Mouse (Mus musculus): ENCODE results near the gene Parp8. TPM values are rescaled to one million over a fixed set of nuclear protein-coding genes. Genes with fewer than 3 reads are reported as not detected.

Parp8 gene
- total RNA-seq (2021) = 10 to 100 TPM in 1 of 2 experiments, 1 to 10 TPM in 1; 8.4 to 11.8 TPM

DNA sequence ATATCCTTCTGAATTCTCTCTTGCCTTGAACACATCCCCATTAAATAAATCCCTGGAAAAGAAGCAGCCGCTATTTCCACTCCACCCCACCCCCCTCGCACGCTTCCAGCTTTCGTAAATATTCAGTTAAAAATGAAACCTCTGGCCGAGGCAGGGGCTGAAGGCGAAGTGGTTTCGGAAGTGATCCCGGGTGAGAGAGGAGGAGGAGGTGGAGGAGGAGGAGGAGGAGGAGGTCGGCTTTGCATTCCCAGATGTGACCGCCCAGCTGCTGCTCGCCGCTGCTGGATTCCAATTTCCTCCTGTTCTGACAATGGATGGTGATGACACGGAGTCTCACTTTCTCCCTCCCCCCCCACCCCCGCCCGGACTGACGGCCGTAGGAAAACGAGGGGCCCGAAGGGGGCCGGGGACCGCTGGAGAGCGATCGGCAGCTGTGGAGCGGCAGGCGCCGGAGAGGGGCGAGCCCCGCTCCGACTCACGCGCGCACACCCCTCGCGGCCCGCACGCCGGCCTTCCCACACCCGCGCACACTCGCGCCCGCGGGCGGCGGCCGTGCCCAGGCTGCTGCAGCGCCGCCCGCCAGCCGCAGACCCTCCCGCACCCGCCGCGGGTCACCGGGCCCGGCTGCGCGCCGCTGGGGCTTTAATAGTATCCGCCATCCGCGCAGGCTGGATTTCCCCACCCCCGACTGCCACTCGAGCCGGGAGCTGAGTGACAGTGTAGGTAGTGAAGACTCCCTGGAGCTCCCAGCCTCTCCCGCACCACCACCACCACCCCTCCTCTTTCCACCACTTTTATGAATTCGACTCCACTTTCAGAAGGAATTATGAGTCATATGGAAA lies at the start of gene Parp8:
Gene Parp8 (minus strand): TSS at position 312 of the 842 bp plus-strand sequence.
- intact Hi-C loops (cut with DNase I) = loop anchor here (2.0 kb wide), 1 partner anchor 87 kb away; no protein-coding TSS in a partner anchor
- peak; percentile 62 to 67 for DNase-seq

DNA sequence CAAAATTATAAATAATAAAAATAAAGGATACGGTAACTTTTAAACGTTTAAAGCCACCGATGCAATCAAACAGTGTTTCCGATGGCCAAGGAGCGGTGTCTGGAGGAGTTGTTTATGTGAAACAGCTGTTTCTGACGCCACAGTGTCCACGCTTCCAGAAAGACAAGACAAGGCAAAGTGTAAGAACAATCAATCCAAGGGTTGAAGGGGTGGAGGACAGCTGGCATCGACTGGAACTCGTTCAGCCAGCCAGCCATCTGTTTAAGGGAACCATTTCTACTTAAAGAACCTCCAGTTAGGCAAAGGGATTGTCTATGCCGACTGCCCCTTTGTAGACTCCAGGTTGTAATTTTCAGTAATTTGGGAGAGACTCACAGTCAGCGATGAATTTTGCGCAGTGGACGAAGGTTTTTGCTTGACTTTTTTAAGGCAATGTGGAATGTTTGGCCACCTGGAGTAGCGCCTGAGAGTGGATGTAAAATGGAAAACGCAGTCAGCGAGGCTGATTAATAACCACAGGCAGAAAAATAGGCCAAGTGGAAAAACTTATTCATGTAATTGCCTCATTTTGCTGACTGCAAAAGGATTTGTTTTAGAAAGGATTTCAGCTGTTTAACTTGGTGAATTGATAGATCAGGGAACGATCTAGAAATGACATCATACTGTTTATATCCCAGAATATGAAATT lies 37.4 kb upstream of the Parp8 start:
- intact Hi-C loops (cut with DNase I) = no loop called here
- peak; percentile 2 to 11 for DNase-seq

DNA sequence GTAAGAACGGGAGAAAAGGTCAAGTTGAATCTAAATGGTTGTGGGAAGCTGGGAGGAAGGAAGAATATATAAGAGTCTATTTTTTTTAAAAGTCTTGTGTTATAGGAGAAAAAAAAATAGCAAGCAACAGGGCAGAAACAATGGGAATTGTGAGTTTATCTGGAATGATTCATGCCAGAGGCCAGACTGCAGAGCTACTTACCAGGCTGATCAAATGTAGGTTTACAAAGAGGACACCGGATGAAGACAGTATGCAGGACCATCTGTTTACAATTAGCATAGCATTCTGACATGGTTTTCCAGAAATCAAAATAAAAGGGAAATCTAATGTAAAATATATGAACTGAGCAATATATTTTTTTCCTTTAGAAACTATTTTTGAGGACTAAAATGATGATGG lies 31.1 kb upstream of the Parp8 start:
- intact Hi-C loops (cut with DNase I) = no loop called here
- no peak for DNase-seq

DNA sequence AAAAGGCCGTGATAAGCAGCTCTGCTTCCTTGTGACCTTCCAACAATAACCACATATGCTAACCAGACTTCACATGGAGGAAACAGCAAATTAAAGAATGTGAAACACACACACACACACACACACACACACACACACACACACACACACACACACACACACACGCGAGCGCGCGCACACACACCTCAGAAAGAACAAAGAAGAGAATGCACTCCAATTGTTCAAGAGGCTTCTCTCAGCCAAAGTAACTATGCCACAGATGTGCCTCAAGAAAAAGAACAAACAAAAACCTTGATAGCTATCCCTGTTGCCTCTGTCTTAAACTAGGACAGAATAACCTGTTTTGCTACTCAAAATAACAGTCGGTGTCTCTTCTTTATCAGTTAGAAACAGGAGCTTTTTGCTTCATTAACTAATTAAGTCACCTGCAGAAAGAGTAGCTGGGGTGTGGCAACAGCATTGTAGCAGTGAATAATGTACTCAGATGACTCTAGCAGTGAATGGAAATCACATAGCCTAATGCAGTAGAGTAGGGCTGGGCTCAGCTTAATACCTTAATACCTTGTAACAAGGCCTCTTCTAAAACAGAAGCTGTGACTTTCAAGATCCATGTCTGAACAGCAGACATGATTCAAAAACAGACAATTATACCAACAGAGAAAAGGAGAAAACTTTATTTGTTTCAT lies 29.6 kb upstream of the Parp8 start:
- intact Hi-C loops (cut with DNase I) = no loop called here
- DNase-seq = no peak

DNA sequence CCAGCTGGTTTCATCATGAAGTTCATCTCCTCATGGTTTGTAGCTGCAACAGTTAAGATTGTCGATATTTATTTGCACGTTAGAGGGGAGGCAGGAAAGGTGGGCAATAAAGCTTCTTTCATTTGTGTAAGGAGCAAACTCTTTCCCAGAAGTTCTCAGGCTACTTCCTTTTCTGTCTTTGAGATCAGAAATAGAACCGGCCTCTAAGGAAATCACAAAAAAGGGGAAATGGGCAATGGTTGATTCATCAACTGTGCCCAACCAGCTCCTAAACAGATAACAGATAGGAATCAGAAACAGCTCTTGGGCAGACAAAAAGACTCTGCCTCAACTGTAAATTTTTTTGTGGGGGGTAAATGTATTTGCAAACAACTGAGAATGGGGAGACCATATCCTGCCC lies 27.4 kb upstream of the Parp8 start:
- no peak for DNase-seq
- intact Hi-C loops (cut with DNase I) = no loop called here

DNA sequence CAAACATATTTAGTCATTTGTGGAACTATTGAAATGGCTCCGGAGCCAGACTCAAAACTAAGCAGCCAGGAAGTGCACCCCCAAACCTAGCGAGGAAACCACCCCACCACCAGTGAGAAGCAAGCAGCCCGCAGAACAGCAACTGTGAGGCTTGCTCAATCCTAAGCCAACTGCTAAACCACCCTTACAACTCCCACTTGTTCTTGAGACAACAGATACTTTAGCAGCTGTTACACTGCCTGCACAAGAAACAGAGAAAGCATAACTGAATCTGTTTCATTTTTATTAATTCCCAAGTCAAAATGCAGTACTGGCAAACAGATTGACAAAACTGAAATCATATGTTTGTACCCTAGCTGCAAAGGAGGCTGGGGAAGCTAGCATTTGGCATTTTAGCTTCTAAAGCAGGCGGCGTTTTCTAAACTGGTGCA lies 23.2 kb upstream of the Parp8 start:
- no peak for DNase-seq
- intact Hi-C loops (cut with DNase I) = no loop called here

DNA sequence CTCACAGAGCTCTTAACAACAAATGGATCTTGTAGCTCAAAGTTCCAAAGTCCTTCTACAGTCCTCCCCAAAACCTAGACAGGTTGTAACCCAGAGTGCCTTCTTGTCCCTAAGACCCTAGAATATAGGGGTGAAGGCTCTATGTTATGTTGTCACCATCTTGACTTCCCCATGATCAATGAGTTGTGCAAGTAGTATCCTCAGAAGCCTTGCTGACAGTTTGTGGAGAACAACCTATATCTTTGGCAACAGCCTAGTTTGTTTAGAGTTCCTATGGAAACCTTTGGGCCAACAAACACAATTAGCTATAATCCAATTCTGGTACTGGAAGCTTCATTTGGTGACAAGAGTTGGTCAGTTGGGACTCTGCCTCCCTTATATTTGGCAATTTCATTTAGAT lies 18.2 kb upstream of the Parp8 start:
- intact Hi-C loops (cut with DNase I) = no loop called here

DNA sequence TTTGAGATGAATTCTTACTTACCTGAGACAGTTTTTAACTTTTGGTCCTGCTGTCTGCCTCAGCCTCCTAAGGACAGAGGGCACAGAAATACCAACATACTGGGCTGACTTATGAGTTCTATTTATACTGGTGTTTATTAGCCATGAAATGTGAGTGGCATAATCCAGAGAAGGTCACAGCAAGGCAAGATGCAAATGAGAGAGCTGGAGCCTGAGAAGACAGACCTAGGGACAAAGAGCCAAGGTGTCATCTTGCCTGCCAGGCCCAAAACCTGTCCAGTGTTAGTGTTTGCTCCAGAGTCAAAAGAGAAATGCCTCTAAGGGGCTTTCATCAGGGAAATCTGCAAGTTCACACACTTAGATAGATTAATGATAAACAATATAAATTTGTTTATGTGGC lies 15.7 kb upstream of the Parp8 start:
- intact Hi-C loops (cut with DNase I) = no loop called here
- no peak for DNase-seq

More for the DNA sequence above, 18.2 kb upstream of the Parp8 start:
- DNase-seq = no peak

DNA sequence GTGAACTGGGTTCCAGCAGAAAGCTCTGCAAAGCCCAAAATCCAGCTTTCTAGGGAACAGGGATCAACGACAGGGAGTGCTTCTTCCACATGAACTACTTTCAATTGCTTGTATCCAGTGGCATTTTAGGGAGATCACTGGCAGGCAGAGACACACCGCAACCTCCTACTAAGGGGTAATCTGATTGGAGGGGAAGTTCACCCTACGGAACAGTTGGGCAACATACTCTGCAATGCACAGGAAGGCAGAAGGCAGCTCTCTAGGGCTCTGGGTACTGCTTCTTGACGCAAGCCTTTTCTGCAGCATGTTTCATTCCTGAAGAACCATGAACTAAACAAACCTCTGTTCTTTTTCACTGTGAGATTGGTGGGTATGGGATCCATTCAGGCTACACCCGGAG lies 10.9 kb upstream of the Parp8 start:
- no peak for DNase-seq
- intact Hi-C loops (cut with DNase I) = no loop called here

DNA sequence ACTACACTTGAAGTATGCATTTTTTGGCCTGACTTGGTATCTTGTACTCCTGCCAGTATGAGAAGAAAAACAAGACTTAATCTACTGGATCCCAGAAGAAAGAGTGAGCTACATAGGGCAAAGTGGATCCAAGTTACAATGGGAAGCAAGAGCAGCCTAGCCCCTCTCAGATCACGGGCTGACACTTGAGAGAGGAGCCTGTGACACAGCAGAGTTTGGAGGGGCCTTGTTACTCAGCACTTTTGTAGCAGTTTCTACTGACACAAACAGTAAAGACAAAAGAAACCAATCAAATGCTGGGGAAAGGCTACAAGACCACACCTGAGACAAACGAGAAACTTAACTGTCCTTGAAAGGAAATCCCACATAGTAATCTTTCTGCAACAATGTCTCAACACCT lies 9.8 kb upstream of the Parp8 start:
- no peak for DNase-seq
- intact Hi-C loops (cut with DNase I) = no loop called here

DNA sequence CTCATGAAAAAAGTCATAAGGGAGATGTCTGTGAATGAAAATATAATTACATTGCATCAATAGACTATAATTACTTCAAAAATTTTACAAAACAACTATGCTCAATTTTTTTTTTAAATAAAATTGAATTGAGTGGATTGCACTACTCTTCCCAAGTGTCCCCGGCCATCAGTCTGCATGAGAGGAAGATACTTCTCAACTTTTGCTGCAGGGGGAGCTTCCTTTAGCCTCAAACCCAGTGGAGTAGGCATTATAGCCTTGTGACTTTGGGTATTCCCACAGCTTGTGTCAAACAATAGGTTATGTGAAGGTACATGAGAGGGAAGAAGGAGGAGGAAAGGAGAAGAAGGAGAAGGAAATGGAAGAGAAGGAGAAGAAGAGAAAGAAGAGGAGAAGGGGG lies 9.3 kb upstream of the Parp8 start:
- intact Hi-C loops (cut with DNase I) = no loop called here
- no peak for DNase-seq

DNA sequence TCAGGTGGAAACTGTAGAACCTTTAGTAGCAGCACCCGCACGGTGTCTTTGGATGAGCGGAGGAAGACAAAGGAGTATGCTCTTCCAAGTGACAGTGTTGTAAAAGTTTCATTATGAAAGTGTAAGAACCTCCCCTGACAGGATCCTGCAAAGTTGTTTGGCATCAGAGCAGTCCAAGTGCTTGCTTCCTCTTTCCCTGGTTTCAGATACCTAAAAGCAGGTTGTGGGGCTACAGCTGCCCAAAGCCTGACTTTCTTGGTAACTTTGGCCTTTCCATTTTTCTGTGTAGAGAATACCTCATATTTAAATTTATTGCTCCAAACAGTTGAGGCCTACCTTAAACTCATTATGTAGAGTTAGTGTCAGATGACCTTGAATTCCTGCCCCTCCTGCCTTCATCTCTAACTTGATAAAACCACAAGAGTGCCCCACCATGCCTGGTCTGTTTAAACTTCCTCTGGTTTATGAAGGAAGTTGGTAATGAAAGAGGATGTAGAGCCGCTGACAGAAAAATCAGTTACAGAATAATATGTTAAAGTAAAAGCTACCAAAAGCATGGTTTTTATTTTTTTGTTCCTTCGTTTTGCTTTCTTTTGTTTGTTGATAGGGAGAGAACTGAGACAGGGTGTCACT lies 8.5 kb upstream of the Parp8 start:
- no peak for DNase-seq
- intact Hi-C loops (cut with DNase I) = no loop called here

DNA sequence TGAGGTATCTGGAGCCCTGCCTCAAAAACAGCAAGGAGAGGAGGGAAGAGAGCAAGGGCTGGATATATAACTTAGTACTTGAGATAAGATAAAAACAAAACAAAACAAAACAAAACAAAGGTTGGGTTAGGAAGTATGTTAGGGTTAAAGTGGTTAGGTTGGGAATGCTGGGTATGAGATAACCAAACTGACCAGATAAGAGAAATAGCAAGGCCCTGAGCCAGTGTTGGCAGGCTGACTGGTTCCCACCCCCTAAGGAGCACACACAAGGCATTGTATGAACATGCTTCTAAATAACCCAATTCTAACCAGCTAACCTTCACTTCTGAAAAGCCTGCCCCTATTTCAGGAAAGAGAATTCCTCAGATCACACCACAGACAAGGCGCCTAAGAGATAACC lies 7.1 kb upstream of the Parp8 start:
- intact Hi-C loops (cut with DNase I) = no loop called here
- no peak for DNase-seq

DNA sequence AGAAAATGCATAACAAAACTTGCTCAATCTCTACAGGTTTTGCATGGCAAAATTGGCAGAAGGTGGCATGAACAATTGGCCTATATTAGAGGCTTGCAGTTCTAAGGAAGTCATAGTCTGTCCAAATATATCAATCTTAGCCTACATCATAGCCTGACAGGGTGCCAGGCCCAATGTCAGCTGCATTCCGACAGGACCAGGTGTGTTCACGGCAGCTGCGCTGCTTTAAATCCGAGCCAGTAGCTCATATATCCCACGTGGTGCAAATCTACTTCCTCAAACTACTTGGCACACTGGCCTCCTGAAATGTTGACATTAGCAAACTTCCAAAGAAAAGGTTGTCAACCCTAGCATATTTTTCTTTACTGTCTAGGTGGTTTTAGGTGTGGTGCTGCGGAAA lies 6.2 kb upstream of the Parp8 start:
- no peak for DNase-seq
- intact Hi-C loops (cut with DNase I) = no loop called here

DNA sequence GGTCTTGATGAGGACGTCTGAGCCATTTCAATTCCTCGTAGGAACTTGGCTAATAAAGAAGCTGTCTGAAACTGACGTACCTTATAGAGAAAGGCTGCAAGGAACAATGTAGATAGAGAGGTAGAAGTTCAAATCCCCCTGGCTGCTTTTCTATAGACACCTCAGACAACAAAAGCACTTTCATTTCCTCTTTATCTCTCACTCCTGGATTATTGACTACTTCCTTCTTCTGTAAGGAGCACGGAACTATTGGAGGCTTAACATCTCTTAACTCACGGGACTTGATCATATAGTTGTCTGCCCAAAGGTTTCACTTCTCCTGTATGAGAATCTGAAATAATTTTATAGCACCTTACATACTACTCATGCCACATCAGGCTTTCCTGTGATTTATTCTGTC lies 2.9 kb upstream of the Parp8 start:
- DNase-seq = no peak
- intact Hi-C loops (cut with DNase I) = no loop called here

DNA sequence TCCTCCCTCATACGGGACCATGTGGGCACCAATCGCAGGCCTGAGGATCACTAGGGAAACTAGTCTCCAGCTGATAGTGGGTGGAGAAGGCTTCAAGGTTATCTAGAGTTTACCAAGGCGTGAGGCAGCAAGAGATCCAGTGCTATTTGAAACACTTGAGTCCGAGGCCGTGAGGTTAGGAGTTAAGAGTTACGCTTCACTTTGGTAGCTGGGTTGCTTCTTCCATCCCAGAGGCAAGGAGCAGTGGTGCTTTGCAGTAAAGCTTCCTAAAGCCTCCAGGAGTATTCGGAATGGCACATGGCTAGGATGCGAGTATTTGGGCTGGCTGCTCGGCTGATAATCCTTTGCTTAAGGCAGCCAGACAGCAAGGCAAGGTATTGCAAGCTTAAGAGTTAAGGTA lies 2.0 kb upstream of the Parp8 start:
- intact Hi-C loops (cut with DNase I) = no loop called here
- no peak for DNase-seq

DNA sequence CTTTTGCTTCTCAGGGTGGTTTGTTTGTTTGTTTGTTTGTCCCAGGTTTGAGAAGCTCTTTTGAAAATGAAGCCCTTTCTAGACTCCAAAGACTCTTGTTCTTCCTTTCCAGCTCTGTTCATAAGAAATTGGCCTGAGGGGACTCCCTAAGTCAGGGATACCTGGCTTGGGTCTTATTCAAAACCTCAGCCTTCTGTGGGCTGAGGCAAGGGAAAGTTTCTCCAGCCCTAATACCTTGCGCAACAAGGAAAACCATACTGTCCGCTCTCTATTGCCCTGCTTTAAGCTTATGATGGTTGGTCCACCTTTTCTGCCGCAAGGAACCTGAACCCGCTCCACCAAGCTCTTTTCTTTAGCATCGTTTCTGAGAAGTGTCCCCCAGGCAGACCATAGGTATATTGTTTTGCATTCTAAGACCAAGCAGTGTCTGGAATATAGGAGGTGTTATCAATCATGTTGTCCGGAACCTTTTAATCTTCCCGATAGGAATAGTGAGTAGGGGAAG lies 991 bp upstream of the Parp8 start:
- no peak for DNase-seq
- intact Hi-C loops (cut with DNase I) = no loop called here

DNA sequence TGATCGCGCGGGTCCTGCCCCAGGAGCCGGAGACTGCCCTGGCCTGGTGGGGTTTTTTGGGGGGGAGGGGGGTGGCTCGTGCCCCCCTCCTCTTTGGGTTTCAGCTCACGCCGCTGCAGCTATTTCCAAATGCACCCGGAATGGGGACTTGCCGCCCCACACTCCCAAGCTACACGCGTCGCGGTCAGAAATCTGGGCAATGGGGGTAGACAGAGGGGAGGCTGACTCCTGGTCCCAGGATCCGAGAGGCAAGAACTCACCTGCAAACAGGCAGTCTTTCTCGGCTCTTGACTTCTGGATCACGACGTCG lies 466 bp downstream of the Parp8 start:
- intact Hi-C loops (cut with DNase I) = loop anchor here (2.0 kb wide), 1 partner anchor 86 kb away; no protein-coding TSS in a partner anchor
- DNase-seq = peak in 1 of 2 experiments; percentile 38

DNA sequence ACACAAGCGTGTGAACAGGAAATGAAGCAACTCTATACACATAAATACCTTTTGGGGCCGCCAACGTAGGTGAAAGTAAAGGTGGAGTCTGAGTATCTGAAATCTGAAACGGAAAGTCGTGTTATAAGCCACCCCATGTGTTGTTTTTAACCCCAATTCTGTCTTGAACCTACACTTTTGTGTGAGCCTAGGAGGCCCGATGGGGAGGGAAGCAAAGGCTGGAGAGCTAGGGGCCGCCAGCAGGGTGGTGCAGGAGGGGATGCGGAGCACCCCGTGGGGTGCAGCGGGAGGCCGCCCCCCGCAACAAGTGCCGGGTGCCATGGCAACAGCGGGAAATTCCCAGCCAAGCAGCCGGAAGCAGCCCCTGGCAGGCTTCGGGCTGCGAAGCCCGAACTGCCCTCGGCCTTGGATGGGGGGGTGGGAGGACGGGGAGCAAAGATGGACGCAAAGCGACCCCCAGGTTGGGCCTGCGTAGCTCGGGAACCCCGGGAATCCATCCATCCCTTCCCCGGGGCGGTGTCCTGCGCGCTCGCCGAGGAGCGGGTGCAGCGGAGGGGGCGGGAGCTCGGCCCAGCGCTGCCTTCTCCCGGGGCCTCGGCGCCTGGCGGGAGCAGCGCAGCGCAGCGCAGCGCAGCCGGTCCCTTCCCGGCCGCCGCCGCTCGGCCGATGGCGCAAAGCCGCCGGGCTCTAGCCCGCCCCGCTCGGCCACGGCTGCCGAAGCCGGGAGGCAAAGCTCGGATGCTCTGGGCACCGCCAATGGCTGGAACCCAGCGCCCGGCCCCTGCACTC lies 1.0 kb downstream of the Parp8 start:
- intact Hi-C loops (cut with DNase I) = loop anchor here (2.0 kb wide), 1 partner anchor 86 kb away; no protein-coding TSS in a partner anchor
- DNase-seq = peak; percentile 65 to 79

All from heart, postnatal 36 days (tissue).